Mouse (Mus musculus): ENCODE measurements at regions not wholly inside any gene's neighbourhood (a gene's known extent, or its start where the extent isn't known, plus 50 kb on each side); places are given as distances from the start of the nearest gene placed in this dataset.

DNA sequence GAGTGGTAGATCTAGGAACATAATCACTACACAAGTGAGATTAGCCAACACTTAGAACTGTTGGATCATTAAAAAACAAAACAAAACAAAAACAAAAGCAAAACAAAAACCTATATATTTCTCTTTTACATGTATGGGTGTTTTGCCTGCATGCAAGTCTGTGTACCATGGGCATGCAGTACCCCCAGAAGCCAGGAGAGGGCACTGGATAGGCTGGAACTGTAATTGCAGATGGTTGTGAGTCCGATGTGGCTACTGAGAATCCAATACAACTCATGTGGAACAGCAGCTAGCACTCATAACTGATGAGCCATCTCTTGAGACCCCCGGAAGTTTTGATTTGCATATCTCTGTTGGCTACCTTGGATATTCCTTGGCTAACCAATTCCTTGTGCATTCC, 148.6 kb upstream of the Slc38a2 start:
- no peak for TF ChIP-seq EP300 (IDR thresholded peaks at IDR 0.05; ENCODE audit: low read depth)
- peak; percentile 73 for TF ChIP-seq CTCF (IDR thresholded peaks at IDR 0.05; ENCODE audit: low read depth)
- no peak for DNase-seq (ENCODE audit: low read depth in 3 of 3, low spot score in 3 of 3)
- Histone ChIP-seq H3K4me3 (ENCODE audit: insufficient read depth in 1 of 2, low read depth in 2 of 2, low read length in 2 of 2) (no peak overlapping the region), H3K27me3 (ENCODE audit: control insufficient read depth, insufficient read depth, low read length) (no peaks in the 10 kb centered on the region), H3K9ac (replicated peaks) (no peak overlapping the region), H3K36me3 (replicated peaks; ENCODE audit: control insufficient read depth, insufficient read depth, low read depth) (no peaks in the 10 kb centered on the region), H3K4me1 (replicated peaks; ENCODE audit: control insufficient read depth in 2 of 2, insufficient read depth in 2 of 2, low read length in 1 of 2) (no peaks in the 10 kb centered on the region), H3K9me3 (ENCODE audit: control insufficient read depth, low read length) (no peaks in the 10 kb centered on the region), H3K4me2 (ENCODE audit: low read depth) (no peak overlapping the region), H3K27ac (no peak overlapping the region)
- no peak for ATAC-seq (ENCODE audit: insufficient read depth)
- 53% methylated on average over 2 of the region's 2 CpGs for WGBS (ENCODE audit: insufficient replicate concordance)

DNA sequence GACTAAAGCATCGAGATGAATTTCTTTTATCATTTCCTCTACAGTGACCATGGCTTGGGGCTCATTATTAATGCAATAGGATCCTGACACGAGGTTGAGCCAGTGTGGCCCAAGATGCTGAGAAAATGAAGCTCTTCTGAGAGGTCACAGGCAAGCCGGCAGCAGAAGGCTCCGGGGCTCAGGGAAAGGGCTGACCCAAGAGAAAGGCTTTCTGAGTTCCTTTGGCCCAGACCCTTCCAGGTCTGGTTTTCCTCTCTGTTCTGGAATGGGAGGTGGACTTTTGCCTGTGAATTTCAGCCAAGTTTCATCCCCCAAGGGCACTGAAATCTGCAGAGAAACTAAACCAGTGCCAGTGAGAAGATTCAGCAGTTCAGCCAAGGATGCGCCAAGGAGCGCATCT, 145.7 kb upstream of the Slc38a2 start:
- ATAC-seq (ENCODE audit: insufficient read depth): no peak
- Histone ChIP-seq H3K9ac (replicated peaks) (no peak overlapping the region), H3K27me3 (ENCODE audit: control insufficient read depth, insufficient read depth, low read length) (no peaks in the 10 kb centered on the region), H3K4me2 (ENCODE audit: low read depth) (no peak overlapping the region), H3K4me3 (ENCODE audit: insufficient read depth in 1 of 2, low read depth in 2 of 2, low read length in 2 of 2) (no peak overlapping the region), H3K9me3 (ENCODE audit: control insufficient read depth, low read length) (no peaks in the 10 kb centered on the region), H3K36me3 (replicated peaks; ENCODE audit: control insufficient read depth, insufficient read depth, low read depth) (no peaks in the 10 kb centered on the region), H3K27ac (no peak overlapping the region), H3K4me1 (replicated peaks; ENCODE audit: control insufficient read depth in 2 of 2, insufficient read depth in 2 of 2, low read length in 1 of 2) (peaks cover 0 to 2% of the 10 kb centered on the region in 2 experiments; a peak in 1 of 4 replicates)
- no peak for DNase-seq (ENCODE audit: low read depth in 3 of 3, low spot score in 3 of 3)
- TF ChIP-seq CTCF (IDR thresholded peaks at IDR 0.05; ENCODE audit: low read depth) (no peak), EP300 (IDR thresholded peaks at IDR 0.05; ENCODE audit: low read depth) (no peak)
- 74% methylated on average over 6 of the region's 6 CpGs for WGBS (ENCODE audit: insufficient replicate concordance)

DNA sequence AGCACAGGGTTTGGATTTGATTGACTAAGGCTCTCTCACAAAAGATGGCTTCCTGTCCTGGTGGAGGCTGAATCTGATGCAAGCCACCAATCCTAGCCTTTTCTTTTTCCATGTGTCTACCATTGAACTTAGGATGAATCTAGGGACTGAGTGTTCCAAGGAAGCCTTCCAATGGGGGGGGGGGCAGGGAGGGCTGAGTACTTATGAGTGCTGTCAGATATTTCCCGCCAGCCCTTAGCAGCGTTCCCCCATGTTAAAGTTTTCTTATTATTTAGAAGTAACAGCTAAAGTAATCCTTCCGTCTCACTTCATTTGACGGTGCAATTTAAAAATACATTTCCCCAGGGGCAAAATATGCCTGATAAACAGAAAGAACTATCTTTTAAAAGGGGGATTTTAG, 144.8 kb upstream of the Slc38a2 start:
- WGBS (ENCODE audit: insufficient replicate concordance): 68% methylated on average over 4 of the region's 4 CpGs
- no peak overlapping the region for H3K9ac ChIP-seq (replicated peaks)
- H3K27me3 ChIP-seq (ENCODE audit: control insufficient read depth, insufficient read depth, low read length): no peaks in the 10 kb centered on the region
- H3K4me1 ChIP-seq (replicated peaks; ENCODE audit: control insufficient read depth in 2 of 2, insufficient read depth in 2 of 2, low read length in 1 of 2): peaks cover 0 to 2% of the 10 kb centered on the region in 2 experiments; a peak in 1 of 4 replicates
- ATAC-seq (ENCODE audit: insufficient read depth): no peak
- no peak for DNase-seq (ENCODE audit: low read depth in 3 of 3, low spot score in 3 of 3)
- no peak overlapping the region for H3K27ac ChIP-seq
- H3K9me3 ChIP-seq (ENCODE audit: control insufficient read depth, low read length): no peaks in the 10 kb centered on the region
- H3K4me3 ChIP-seq (ENCODE audit: insufficient read depth in 1 of 2, low read depth in 2 of 2, low read length in 2 of 2): no peak overlapping the region
- TF ChIP-seq CTCF (IDR thresholded peaks at IDR 0.05; ENCODE audit: low read depth): no peak
- no peak for TF ChIP-seq EP300 (IDR thresholded peaks at IDR 0.05; ENCODE audit: low read depth)
- no peak overlapping the region for H3K4me2 ChIP-seq (ENCODE audit: low read depth)
- no peaks in the 10 kb centered on the region for H3K36me3 ChIP-seq (replicated peaks; ENCODE audit: control insufficient read depth, insufficient read depth, low read depth)

DNA sequence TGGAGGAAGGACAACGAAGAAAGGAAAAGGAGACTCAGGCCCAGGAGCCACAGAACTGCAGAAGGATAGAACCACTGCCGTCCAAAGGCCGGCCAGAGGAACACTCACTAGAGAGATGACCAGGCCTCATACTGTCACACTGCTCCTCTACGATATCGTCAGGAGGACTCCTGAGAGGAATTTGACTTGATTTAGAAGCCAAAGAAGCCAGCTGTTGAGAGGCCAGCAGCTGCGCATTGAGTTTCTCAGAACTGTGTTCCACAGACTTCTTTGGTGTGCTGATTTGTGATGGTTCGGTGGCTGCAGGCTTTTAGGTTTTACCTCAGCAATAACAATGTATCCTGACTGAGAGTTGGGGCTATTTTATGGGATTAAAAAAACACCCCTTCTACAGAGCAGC, 144.1 kb upstream of the Slc38a2 start:
- Histone ChIP-seq H3K4me3 (ENCODE audit: insufficient read depth in 1 of 2, low read depth in 2 of 2, low read length in 2 of 2) (no peak overlapping the region), H3K27ac (no peak overlapping the region), H3K9ac (replicated peaks) (no peak overlapping the region), H3K4me2 (ENCODE audit: low read depth) (no peak overlapping the region), H3K36me3 (replicated peaks; ENCODE audit: control insufficient read depth, insufficient read depth, low read depth) (no peaks in the 10 kb centered on the region), H3K9me3 (ENCODE audit: control insufficient read depth, low read length) (no peaks in the 10 kb centered on the region), H3K27me3 (ENCODE audit: control insufficient read depth, insufficient read depth, low read length) (no peaks in the 10 kb centered on the region), H3K4me1 (replicated peaks; ENCODE audit: control insufficient read depth in 2 of 2, insufficient read depth in 2 of 2, low read length in 1 of 2) (peaks cover 0 to 2% of the 10 kb centered on the region in 2 experiments; a peak in 1 of 4 replicates)
- ATAC-seq (ENCODE audit: insufficient read depth) (no peak), DNase-seq (ENCODE audit: low read depth in 3 of 3, low spot score in 3 of 3) (no peak)
- TF ChIP-seq CTCF (IDR thresholded peaks at IDR 0.05; ENCODE audit: low read depth): no peak
- no peak for TF ChIP-seq EP300 (IDR thresholded peaks at IDR 0.05; ENCODE audit: low read depth)
- WGBS (ENCODE audit: insufficient replicate concordance): 77% methylated on average over 7 of the region's 7 CpGs

DNA sequence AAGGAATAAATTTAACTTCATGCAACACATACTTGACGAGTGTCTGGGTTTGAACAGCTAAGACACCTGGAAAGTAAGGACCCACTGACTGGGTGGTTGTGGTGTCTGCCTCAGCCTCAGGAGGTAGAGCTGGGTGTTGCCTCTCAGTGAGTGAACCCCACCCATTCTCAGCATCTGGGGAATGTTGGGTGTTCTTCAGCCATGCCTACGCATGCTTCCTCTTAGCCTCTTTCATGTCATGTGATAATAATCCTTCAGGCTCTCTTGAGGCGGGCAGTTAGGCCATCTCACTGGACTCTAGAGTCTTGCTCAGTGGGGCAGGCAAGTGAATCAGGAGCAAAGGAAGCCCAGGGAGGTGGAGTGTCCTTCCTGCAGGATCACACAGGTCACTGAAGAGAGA, 143.4 kb upstream of the Slc38a2 start:
- TF ChIP-seq EP300 (IDR thresholded peaks at IDR 0.05; ENCODE audit: low read depth) (no peak), CTCF (IDR thresholded peaks at IDR 0.05; ENCODE audit: low read depth) (no peak)
- ATAC-seq (ENCODE audit: insufficient read depth) (no peak), DNase-seq (ENCODE audit: low read depth in 3 of 3, low spot score in 3 of 3) (no peak)
- Histone ChIP-seq H3K4me2 (ENCODE audit: low read depth) (no peak overlapping the region), H3K4me3 (ENCODE audit: insufficient read depth in 1 of 2, low read depth in 2 of 2, low read length in 2 of 2) (no peak overlapping the region), H3K9ac (replicated peaks) (no peak overlapping the region), H3K4me1 (replicated peaks; ENCODE audit: control insufficient read depth in 2 of 2, insufficient read depth in 2 of 2, low read length in 1 of 2) (peaks cover 0 to 2% of the 10 kb centered on the region in 2 experiments; a peak in 1 of 4 replicates), H3K27ac (no peak overlapping the region), H3K9me3 (ENCODE audit: control insufficient read depth, low read length) (no peaks in the 10 kb centered on the region), H3K27me3 (ENCODE audit: control insufficient read depth, insufficient read depth, low read length) (no peaks in the 10 kb centered on the region), H3K36me3 (replicated peaks; ENCODE audit: control insufficient read depth, insufficient read depth, low read depth) (no peaks in the 10 kb centered on the region)
- 48% methylated on average over 3 of the region's 3 CpGs for WGBS (ENCODE audit: insufficient replicate concordance)

Measured in liver, embryonic 14.5 days (tissue).